Mouse (Mus musculus): Measurements from ENCODE around the gene Musk. TPM values are rescaled to one million over a fixed set of nuclear protein-coding genes. Genes with fewer than 3 reads are reported as not detected.

The Musk gene
- total RNA-seq, 2 experiments from 2014 or later, result 1.2 to 1.5 TPM

DNA sequence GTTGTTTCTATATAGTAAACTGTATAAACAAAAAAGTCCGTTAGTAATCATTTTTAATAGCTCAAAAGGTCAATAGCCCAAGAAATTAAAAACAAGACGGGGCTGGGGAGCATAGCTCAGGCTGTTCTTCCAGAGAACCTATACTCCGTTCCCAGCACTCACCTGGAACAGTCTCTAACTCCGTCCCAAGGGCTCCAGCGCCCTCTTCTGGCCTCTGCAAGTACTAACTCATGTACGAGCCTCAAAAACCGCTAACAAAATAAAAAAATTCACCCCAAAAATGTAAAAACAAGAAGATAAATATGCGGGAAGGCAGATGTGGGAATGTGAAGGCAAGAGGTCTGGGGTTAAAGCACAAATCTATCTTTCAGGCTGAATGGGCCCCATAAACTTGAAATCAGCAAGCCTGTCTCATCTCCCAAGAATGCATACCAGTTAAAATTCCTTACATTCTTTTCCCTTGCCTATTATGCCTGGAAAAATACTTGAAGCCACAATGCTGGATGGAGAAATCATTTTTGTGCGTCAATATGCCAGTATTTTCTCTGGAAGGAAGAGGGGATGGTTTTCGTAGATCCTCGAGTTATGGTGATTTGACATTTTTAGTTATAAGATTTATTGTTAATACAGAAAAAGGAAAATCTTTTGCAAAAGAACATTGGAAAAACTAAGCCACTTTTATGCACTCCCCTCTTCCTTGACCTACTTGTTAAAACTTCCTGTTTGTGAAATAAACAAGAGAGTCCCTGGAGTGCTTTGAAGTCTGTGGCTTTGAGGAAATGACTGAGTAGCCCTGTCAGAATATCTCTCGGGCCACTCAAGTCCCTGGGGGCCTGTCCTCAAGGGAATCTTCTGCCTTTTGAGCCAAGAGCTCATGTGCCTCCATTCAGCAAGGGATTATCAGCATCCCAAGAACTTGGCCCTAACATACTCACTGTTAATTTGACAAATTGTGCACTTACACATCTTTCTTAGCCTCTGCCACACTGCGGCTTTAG lies 127.7 kb downstream of the Musk start:
- DNase-seq (ENCODE audit: low spot score in 2 of 2), result no peak

DNA sequence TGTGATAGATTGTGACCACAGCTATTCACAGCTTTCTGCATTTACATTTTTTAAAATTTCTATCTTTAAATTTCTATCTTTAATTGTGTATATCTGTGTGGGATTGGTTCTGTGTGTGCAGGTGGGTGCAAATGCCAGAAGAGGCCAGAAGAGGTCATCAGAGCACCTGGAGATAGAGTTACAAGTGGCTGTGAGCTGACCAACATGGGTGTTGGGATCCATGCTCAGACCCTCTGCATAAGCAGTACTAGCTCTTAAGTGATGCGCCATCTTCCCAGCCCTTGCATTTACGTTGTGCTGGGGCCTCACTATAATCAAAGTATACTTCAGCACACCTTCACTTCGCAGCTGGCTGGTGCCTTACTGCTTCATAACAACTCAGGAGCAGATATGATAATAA lies 129.8 kb downstream of the Musk start:
- no peak for DNase-seq (ENCODE audit: low spot score in 2 of 2)

DNA sequence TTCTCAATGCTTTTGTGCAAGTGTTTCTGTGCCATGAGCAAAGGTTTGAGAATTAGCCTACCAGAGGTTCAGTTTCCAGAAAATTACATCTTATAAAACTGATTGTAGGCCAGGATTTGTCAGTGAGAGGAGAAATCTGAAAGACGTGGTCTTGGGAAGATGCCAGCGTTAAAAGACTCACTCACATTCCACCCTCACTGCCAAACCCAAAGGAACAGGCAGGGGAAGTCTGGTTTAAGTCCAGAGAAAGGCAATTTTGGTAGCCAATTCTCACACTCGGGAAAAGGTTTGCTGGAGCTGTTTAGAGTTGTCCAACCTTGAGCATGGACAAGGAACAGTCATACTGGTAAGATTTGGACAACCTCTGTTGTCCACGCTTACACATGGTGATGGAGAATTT lies 131.6 kb downstream of the Musk start:
- no peak for DNase-seq (ENCODE audit: low spot score in 2 of 2)

DNA sequence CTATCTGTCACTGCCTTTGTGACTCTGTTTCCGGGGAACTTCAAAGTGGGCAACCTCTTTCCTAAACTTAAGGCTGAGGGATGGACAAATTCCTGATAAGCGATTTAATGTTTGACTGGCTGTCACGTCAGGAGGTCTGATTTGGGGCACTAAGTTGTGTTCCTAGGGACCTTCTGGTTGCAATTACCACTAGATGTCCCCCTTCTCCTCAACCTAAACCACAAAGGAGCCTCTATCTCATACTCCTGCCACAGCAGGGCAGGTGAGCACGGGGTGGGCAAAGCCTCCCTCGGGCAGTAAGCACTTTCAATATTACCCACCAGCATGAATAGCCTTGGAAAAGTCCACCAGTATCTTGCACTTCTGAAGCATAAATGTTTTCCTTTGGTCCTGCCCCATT lies 133.5 kb downstream of the Musk start:
- no peak for DNase-seq (ENCODE audit: low spot score in 2 of 2)

DNA sequence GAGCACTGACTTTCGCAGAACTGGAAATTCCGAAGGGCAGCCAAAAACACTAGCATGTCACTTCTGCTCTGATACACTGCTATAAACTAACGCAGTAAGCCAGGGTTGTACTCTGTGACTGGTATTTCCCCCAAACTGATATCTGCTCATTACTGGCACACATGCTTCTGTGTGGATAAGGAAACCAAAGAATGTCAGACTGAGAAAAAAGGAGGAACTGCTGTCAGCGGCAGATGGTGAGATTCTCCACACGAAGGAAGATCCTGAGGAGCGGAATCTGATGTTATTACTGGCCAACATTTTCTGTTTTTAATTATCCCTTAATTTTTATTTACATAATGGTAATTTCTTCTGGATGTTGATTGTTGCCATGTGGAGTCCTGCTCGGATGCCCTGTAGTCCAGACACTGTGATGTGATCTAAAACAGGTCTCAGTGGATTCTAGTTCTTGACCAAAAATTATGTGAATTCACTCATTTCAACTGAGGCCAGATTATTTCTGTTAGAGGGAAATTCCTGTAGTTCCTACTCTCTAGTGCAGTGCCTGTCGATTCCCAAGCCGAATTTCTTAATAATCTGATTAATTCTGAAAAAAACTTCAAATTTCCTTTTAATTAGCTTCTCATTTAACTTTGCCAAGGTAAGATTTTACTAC lies 137.6 kb downstream of the Musk start:
- DNase-seq (ENCODE audit: low spot score in 2 of 2), result no peak

Other genes with a start within 250 kb of the Musk start
- gene Svep1, start 79.1 kb upstream of the Musk start, total RNA-seq (2021), result 10 to 100 TPM; 12.8 to 14.5 TPM